Mouse (Mus musculus): Measurements from ENCODE around the gene Kndc1. TPM values are rescaled to one million over a fixed set of nuclear protein-coding genes. Genes with fewer than 3 reads are reported as not detected.

The Kndc1 gene
- total RNA-seq, 2 experiments from 2014 or later: not detected

GRCm38 (mm10) chr7:139900896-139901295, 6.4 kb downstream of the Kndc1 start:
- ATAC-seq (replicated peaks; ENCODE audit: low FRiP score, poor library complexity, severe bottlenecking): no peak

- no peak for ATAC-seq (replicated peaks; ENCODE audit: low FRiP score, poor library complexity, severe bottlenecking)
Measured at GRCm38 (mm10) chr7:139901981-139902380, 7.5 kb downstream of the Kndc1 start.

- no peak for ATAC-seq (replicated peaks; ENCODE audit: low FRiP score, poor library complexity, severe bottlenecking)
Measured at GRCm38 (mm10) chr7:139905261-139905660, 10.8 kb downstream of the Kndc1 start.

GRCm38 (mm10) chr7:139905661-139906060, 11.2 kb downstream of the Kndc1 start:
- ATAC-seq (replicated peaks; ENCODE audit: low FRiP score, poor library complexity, severe bottlenecking): no peak

- no peak for ATAC-seq (replicated peaks; ENCODE audit: low FRiP score, poor library complexity, severe bottlenecking)
Measured at GRCm38 (mm10) chr7:139908176-139908575, 13.7 kb downstream of the Kndc1 start.

- ATAC-seq (replicated peaks; ENCODE audit: low FRiP score, poor library complexity, severe bottlenecking): no peak
Measured at GRCm38 (mm10) chr7:139909469-139909868, 15.0 kb downstream of the Kndc1 start.

GRCm38 (mm10) chr7:139910204-139910835, 15.8 kb downstream of the Kndc1 start:
- ATAC-seq (replicated peaks; ENCODE audit: low FRiP score, poor library complexity, severe bottlenecking): no peak

- no peak for ATAC-seq (replicated peaks; ENCODE audit: low FRiP score, poor library complexity, severe bottlenecking)
Measured at GRCm38 (mm10) chr7:139914141-139915047, 19.9 kb downstream of the Kndc1 start.

- no peak for ATAC-seq (replicated peaks; ENCODE audit: low FRiP score, poor library complexity, severe bottlenecking)
Measured at GRCm38 (mm10) chr7:139915646-139916257, 21.3 kb downstream of the Kndc1 start.

GRCm38 (mm10) chr7:139916345-139916744, 21.8 kb downstream of the Kndc1 start:
- ATAC-seq (replicated peaks; ENCODE audit: low FRiP score, poor library complexity, severe bottlenecking): no peak

- no peak for ATAC-seq (replicated peaks; ENCODE audit: low FRiP score, poor library complexity, severe bottlenecking)
Measured at GRCm38 (mm10) chr7:139918262-139918661, 23.8 kb downstream of the Kndc1 start.

GRCm38 (mm10) chr7:139930732-139931131, 36.2 kb downstream of the Kndc1 start:
- ATAC-seq (replicated peaks; ENCODE audit: low FRiP score, poor library complexity, severe bottlenecking): no peak

GRCm38 (mm10) chr7:139936705-139937104, 42.2 kb downstream of the Kndc1 start:
- ATAC-seq (replicated peaks; ENCODE audit: low FRiP score, poor library complexity, severe bottlenecking): no peak

GRCm38 (mm10) chr7:139937138-139937537, 42.6 kb downstream of the Kndc1 start:
- no peak for ATAC-seq (replicated peaks; ENCODE audit: low FRiP score, poor library complexity, severe bottlenecking)

- ATAC-seq (replicated peaks; ENCODE audit: low FRiP score, poor library complexity, severe bottlenecking): no peak
Measured at GRCm38 (mm10) chr7:139937810-139938209, 43.3 kb downstream of the Kndc1 start.

GRCm38 (mm10) chr7:139940476-139941209, 46.1 kb downstream of the Kndc1 start:
- ATAC-seq (replicated peaks; ENCODE audit: low FRiP score, poor library complexity, severe bottlenecking): no peak

- ATAC-seq (replicated peaks; ENCODE audit: low FRiP score, poor library complexity, severe bottlenecking): no peak
Measured at GRCm38 (mm10) chr7:139943674-139944281, 49.3 kb downstream of the Kndc1 start, which contains the start of gene Utf1. Gene Utf1 (plus strand): TSS chr7:139943789.

- no peak for ATAC-seq (replicated peaks; ENCODE audit: low FRiP score, poor library complexity, severe bottlenecking)
Measured at GRCm38 (mm10) chr7:139944291-139945240, 50.1 kb downstream of the Kndc1 start.
